Mouse (Mus musculus) stomach, postnatal 0 days (tissue): ENCODE data around the gene Olfr679.
"Not testable (repeated sequence)": the region's sequence is repeated elsewhere in the genome, so short reads cannot be mapped to it uniquely, and the experiment has no call there.

Experiments used
- CTCF ChIP-seq: IDR thresholded peaks from 2 replicates; pipeline ENCODE4 v1.5.1; 2016; ENCODE audit warnings: antibody characterized with exemption, low read depth, mild to moderate bottlenecking, moderate library complexity
- EP300 ChIP-seq: optimal IDR thresholded peaks from 2 replicates; pipeline ENCODE3; 2016; ENCODE audit warnings: antibody characterized with exemption

- not testable (repeated sequence) for TF ChIP-seq CTCF, EP300
Observed at GRCm38 (mm10) chr7:105092717-105093116, 11.7 kb downstream of the Olfr679 start, which contains the start of gene Olfr680-ps1.
